Mouse (Mus musculus) limb, embryonic 12.5 days (tissue): ENCODE measurements at regions not wholly inside any gene's neighbourhood (a gene's known extent, or its start where the extent isn't known, plus 50 kb on each side); places are given as distances from the start of the nearest gene placed in this dataset.
A peak's percentile ranks its signal among the peaks of the same experiment; 100 is the strongest.

ENCODE experiments used
- ATAC-seq: fragments of 200-750 bp; cut with Nextera tagmentation; 2 replicates; pipeline ENCODE4 v1.8.0; 2017; ENCODE audit warnings: low read depth, moderate TSS enrichment; ENCODE audit not compliant: insufficient number of reproducible peaks, insufficient read depth, low FRiP score, low TSS enrichment
- H3K27ac ChIP-seq: fragments of 300-500 bp; sonication (generic); 2 replicates; pipeline ENCODE4 v1.5.1; 2016; ENCODE audit warnings: mild to moderate bottlenecking, moderate library complexity
- H3K27me3 ChIP-seq: fragments of 300-500 bp; sonication (generic); 2 replicates; pipeline ENCODE4 v1.6.1; 2016; ENCODE audit warnings: mild to moderate bottlenecking, moderate library complexity
- H3K36me3 ChIP-seq: fragments of 300-500 bp; sonication (generic); 2 replicates; pipeline ENCODE4 v1.6.1; 2016; ENCODE audit warnings: mild to moderate bottlenecking, moderate library complexity
- H3K4me1 ChIP-seq: fragments of 300-500 bp; sonication (generic); replicated peaks from 2 replicates; pipeline ENCODE4 v1.6.1; 2016
- H3K4me2 ChIP-seq: fragments of 300-500 bp; sonication (generic); 2 replicates; pipeline ENCODE4 v1.6.1; 2016; ENCODE audit warnings: mild to moderate bottlenecking, moderate library complexity
- H3K4me3 ChIP-seq: fragments of 300-500 bp; sonication (generic); replicated peaks from 2 replicates; pipeline ENCODE4 v1.5.1; 2016; ENCODE audit warnings: mild to moderate bottlenecking
- H3K9ac ChIP-seq: fragments of 300-500 bp; sonication (generic); replicated peaks from 2 replicates; pipeline ENCODE4 v1.6.1; 2016; ENCODE audit warnings: mild to moderate bottlenecking, moderate library complexity
- H3K9me3 ChIP-seq: fragments of 300-500 bp; sonication (generic); 2 replicates; pipeline ENCODE4 v1.6.1; 2016; ENCODE audit warnings: mild to moderate bottlenecking, moderate library complexity
- WGBS: fragments of 180-500 bp; shearing (Covaris S2); methylation state at CpG from one replicate; pipeline ENCODE4 v1.1.7; 2016; 5-methylcytosine and 5-hydroxymethylcytosine counted together

DNA sequence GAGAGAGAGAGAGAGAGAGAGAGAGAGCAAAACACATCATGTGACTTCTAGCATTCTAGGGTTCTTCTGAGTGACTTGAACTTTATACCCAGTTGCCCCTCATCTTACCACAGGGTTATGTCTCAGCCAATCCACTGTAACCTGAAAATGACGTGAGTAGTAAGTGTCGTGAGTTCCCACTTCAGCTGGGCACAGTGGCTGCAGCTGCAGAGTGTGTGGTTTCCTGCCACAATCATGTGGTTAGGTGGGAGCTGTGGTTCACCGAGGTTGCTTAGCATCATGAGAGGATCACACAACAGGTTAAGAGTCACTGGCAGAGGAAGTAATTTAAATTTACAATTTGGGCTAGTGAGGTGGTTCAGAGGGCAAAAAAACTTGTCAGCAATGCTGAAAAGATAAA, 253.1 kb upstream of the Xylt1 start:
- no peak overlapping the region for H3K9ac ChIP-seq
- H3K4me2 ChIP-seq = no peak overlapping the region
- no peak for ATAC-seq
- WGBS = 52% methylated on average over 3 of the region's 3 CpGs
- no peak overlapping the region for H3K4me3 ChIP-seq
- H3K27me3 ChIP-seq = no peaks in the 10 kb centered on the region
- H3K9me3 ChIP-seq = no peaks in the 10 kb centered on the region
- H3K4me1 ChIP-seq = 0 out of 2 replicates have a peak, but pooled peaks cover 5% of the 10 kb centered on the region
- no peaks in the 10 kb centered on the region for H3K36me3 ChIP-seq
- H3K27ac ChIP-seq = no peak overlapping the region

- ATAC-seq = no peak
- Histone ChIP-seq H3K27me3 (peaks cover 5% of the 10 kb centered on the region; the same call in 1 of the 2 replicates), H3K9ac (no peak overlapping the region), H3K27ac (no peak overlapping the region), H3K36me3 (no peaks in the 10 kb centered on the region), H3K4me2 (no peak overlapping the region), H3K4me3 (no peak overlapping the region), H3K9me3 (no peaks in the 10 kb centered on the region), H3K4me1 (peaks cover 10% of the 10 kb centered on the region)
- 92% methylated on average over 1 of the region's 1 CpGs for WGBS
These were observed 245.9 kb upstream of the Xylt1 start for GRCm38 (mm10) chr7:117134869-117135268.

DNA sequence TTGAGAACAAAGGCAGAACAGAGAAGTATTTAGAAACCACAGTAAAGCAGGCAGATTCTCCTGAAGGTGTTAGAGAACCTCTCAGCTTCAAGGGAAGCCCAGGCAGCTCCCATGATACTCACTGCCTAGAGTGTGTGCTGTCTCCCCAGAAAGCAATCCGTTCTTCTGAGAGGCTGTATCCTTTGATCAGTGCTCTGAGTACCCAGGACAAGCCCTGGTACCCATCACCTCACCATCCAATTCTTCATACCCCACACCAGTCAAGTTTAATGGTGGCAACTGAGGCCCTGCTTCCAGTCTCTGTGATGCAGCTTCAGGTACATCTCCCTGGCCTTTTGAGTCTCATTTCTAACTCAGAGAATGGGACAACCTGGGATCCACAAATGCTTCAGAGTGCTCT, 242.1 kb upstream of the Xylt1 start:
- H3K9me3 ChIP-seq = no peaks in the 10 kb centered on the region
- no peak overlapping the region for H3K4me3 ChIP-seq
- no peak for ATAC-seq
- H3K4me2 ChIP-seq = no peak overlapping the region
- H3K9ac ChIP-seq = no peak overlapping the region
- peaks cover 5% of the 10 kb centered on the region; the same call in 1 of the 2 replicates for H3K27me3 ChIP-seq
- WGBS = 45% methylated on average over 1 of the region's 1 CpGs
- peaks cover 5% of the 10 kb centered on the region for H3K4me1 ChIP-seq
- no peak overlapping the region for H3K27ac ChIP-seq
- H3K36me3 ChIP-seq = no peaks in the 10 kb centered on the region

DNA sequence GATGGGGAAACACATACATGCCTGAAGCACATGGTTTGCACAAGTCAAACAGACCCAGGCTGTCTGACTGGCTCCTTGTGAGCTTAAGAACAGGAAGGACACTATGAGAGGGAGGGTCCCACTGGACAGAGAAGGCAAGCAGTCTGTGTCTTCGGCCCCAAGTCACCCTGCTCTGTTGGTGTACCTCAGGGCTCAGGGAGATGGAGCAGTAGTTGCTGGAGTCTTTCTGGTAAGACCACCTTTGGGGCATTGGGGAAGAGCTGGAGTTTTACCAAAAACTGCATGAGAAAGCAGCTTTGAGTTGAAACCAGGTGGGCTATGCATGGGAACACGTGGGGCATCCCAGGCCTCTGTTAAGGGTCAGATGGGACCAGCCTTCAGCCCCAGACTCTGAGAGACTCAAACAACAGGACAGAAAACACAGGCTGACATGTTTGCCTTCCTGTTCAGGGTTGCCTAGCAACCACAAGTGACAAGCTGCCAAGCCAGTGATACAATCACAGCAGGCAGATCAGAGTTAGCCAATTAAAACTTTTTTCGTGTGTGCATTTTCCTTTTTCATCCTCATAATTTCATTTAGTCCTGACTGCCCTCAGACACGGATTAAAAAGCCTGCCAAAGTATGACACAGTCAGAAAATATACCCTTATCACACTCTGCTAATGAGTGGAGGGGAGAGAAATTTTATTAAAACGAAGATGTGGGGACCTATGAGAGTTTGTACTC, 241.4 kb upstream of the Xylt1 start:
- Histone ChIP-seq H3K4me3 (no peak overlapping the region), H3K9ac (no peak overlapping the region), H3K4me2 (no peak overlapping the region), H3K9me3 (no peaks in the 10 kb centered on the region), H3K4me1 (peaks cover 5% of the 10 kb centered on the region), H3K27ac (no peak overlapping the region), H3K36me3 (no peaks in the 10 kb centered on the region), H3K27me3 (peaks cover 5% of the 10 kb centered on the region; the same call in 1 of the 2 replicates)
- 33% methylated on average over 5 of the region's 5 CpGs for WGBS
- peak; percentile 6; the same call in 1 of the 2 replicates for ATAC-seq

- no peak for ATAC-seq
- H3K27ac ChIP-seq = no peak overlapping the region
- H3K36me3 ChIP-seq = no peaks in the 10 kb centered on the region
- peaks cover 5% of the 10 kb centered on the region; the same call in 1 of the 2 replicates for H3K27me3 ChIP-seq
- peaks cover 5% of the 10 kb centered on the region for H3K4me1 ChIP-seq
- no peak overlapping the region for H3K4me3 ChIP-seq
- WGBS = 69% methylated on average over 1 of the region's 1 CpGs
- H3K4me2 ChIP-seq = no peak overlapping the region
- H3K9me3 ChIP-seq = no peaks in the 10 kb centered on the region
- H3K9ac ChIP-seq = no peak overlapping the region
These were observed 240.9 kb upstream of the Xylt1 start for GRCm38 (mm10) chr7:117139971-117140247.

GRCm38 (mm10) chr7:117146809-117147208, 234.0 kb upstream of the Xylt1 start:
- ATAC-seq = no peak

GRCm38 (mm10) chr7:117150355-117150754, 230.4 kb upstream of the Xylt1 start:
- Histone ChIP-seq H3K27me3 (peaks cover 11% of the 10 kb centered on the region), H3K4me3 (no peak overlapping the region), H3K9me3 (no peaks in the 10 kb centered on the region), H3K4me1 (peaks cover 8% of the 10 kb centered on the region; the same call in 1 of the 2 replicates), H3K36me3 (no peaks in the 10 kb centered on the region), H3K4me2 (no peak overlapping the region), H3K9ac (no peak overlapping the region), H3K27ac (no peak overlapping the region)
- 56% methylated on average over 8 of the region's 8 CpGs for WGBS
- no peak for ATAC-seq

More at GRCm38 (mm10) chr7:117146809-117147208, 234.0 kb upstream of the Xylt1 start:
- Histone ChIP-seq H3K27ac (no peak overlapping the region), H3K9ac (no peak overlapping the region), H3K36me3 (no peaks in the 10 kb centered on the region), H3K4me1 (peaks cover 8% of the 10 kb centered on the region; the same call in 1 of the 2 replicates), H3K4me2 (no peak overlapping the region), H3K9me3 (no peaks in the 10 kb centered on the region), H3K4me3 (no peak overlapping the region), H3K27me3 (peaks cover 9% of the 10 kb centered on the region)
- WGBS = 49% methylated on average over 7 of the region's 7 CpGs

DNA sequence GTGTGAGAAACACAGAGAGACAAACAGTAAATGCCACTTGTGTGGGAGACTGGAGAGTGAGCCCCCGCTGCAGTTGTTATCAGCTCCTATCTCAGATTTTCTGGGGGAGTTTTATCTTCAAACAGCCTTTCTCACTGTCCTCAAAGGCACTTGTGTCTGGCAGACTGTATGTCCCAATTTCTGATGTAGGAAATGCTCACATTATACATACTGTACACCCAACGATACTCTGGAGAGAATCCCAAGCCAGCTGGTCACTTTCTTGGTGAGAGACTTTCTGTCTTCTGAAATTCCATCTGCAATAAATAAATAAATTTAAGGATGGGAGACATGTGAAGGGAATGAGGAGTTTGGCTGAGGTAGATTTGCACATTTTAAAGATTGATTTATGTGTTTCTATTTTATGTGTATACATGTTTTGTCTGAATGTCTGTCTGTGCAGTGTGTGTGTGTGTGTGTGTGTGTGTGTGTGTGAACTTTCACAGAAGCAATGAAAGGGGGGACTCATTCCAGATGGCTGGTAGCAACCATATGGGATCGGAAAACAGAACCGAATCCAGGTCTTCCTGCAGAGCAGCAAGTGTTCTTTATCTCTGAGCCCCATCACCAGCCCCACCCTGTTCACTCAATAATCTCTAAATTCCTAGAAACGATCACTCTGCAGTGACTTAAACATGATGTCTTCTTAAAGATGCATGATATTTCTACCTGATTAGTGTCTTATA, 226.8 kb upstream of the Xylt1 start:
- ATAC-seq = no peak
- no peak overlapping the region for H3K4me2 ChIP-seq
- no peaks in the 10 kb centered on the region for H3K4me1 ChIP-seq
- no peak overlapping the region for H3K27ac ChIP-seq
- H3K4me3 ChIP-seq = no peak overlapping the region
- H3K9me3 ChIP-seq = no peaks in the 10 kb centered on the region
- no peaks in the 10 kb centered on the region for H3K36me3 ChIP-seq
- no peak overlapping the region for H3K9ac ChIP-seq
- peaks cover 7% of the 10 kb centered on the region; the same call in 1 of the 2 replicates for H3K27me3 ChIP-seq
- WGBS = 75% methylated on average over 5 of the region's 5 CpGs

DNA sequence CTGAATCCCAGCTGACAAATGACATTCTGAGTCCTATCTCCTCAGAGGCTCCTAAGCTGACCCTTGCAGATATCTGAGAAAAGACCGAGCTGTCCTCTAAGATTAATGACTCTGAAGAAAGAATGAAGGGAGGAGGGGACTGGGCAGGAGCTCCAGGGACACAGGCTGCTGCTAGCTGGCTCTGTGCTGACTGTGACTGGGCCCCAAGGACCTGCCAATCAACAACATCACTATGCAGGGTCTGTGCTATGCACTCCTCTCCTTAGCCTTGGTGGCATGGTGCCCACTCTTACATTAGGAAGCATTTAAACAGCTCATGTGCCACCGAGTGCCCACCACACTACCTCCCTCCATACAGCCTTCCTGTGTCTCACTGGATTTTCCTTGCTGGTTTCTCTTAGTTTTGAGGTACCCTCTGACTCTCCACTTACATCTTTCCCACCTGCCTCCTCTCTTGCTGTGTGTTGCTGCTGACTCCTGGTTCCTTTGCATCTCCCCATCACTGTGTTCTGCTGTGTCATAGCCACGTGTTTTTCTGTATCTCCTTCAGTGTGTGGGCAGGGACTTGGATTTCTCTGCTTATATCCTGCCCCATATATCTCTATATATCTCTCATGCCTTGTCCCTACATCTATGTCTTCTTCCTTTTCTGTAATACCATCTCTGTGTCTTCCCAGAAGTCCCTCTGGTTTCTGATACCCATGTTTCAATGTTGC, 219.4 kb upstream of the Xylt1 start:
- Histone ChIP-seq H3K4me3 (no peak overlapping the region), H3K9ac (no peak overlapping the region), H3K4me2 (no peak overlapping the region), H3K4me1 (no peaks in the 10 kb centered on the region), H3K36me3 (no peaks in the 10 kb centered on the region), H3K27ac (no peak overlapping the region), H3K27me3 (no peaks in the 10 kb centered on the region; the same call in 1 of the 2 replicates), H3K9me3 (no peaks in the 10 kb centered on the region)
- no peak for ATAC-seq
- 55% methylated on average over 3 of the region's 3 CpGs for whole genome bisulfite sequencing

- Histone ChIP-seq H3K4me3 (no peak overlapping the region), H3K9ac (no peak overlapping the region), H3K9me3 (no peaks in the 10 kb centered on the region), H3K4me1 (no peaks in the 10 kb centered on the region), H3K4me2 (no peak overlapping the region), H3K27ac (no peak overlapping the region), H3K36me3 (no peaks in the 10 kb centered on the region), H3K27me3 (no peaks in the 10 kb centered on the region)
- no peak for ATAC-seq
- WGBS = 81% methylated on average over 8 of the region's 8 CpGs
These were observed 205.9 kb upstream of the Xylt1 start for GRCm38 (mm10) chr7:117174811-117175422.

GRCm38 (mm10) chr7:117184011-117184410, 196.8 kb upstream of the Xylt1 start:
- no peak overlapping the region for H3K4me2 ChIP-seq
- no peak overlapping the region for H3K9ac ChIP-seq
- H3K36me3 ChIP-seq = no peaks in the 10 kb centered on the region
- no peak for ATAC-seq
- no peaks in the 10 kb centered on the region for H3K4me1 ChIP-seq
- no peak overlapping the region for H3K4me3 ChIP-seq
- whole genome bisulfite sequencing = 51% methylated on average over 1 of the region's 1 CpGs
- no peaks in the 10 kb centered on the region for H3K9me3 ChIP-seq
- no peak overlapping the region for H3K27ac ChIP-seq
- no peaks in the 10 kb centered on the region for H3K27me3 ChIP-seq
